Mouse (Mus musculus): ENCODE data around the gene Paxip1.

DNA sequence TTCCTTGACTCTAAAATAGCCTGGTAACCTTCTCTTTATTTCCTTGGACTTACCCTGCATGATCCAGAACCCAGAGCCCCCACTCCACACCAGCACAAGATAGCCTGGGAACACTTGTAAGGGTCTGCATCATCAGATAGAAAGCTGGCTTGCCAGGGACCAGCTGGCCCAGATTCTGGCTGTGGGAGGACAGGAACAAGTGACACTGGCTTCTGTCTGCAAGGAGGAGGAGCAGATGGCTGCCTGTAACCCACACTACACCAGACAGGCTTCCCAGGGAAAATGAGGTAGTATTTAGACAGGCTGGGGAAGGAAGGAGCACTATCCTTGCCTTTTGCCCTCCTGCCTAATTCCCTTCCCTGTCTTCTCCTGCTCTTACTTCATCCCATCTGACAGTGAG lies 74.2 kb downstream of the Paxip1 start:
- TF ChIP-seq CTCF (IDR thresholded peaks at IDR 0.05; ENCODE audit: control insufficient read depth, insufficient read depth, insufficient replicate concordance, low read depth, low read length) = no peak
- no peak for TF ChIP-seq POLR2A (IDR thresholded peaks at IDR 0.05; ENCODE audit: control insufficient read depth, low read depth, low read length)
